Mouse (Mus musculus) limb, embryonic 13.5 days (tissue): Measurements from ENCODE around the gene Card19. TPM values are rescaled to one million over a fixed set of nuclear protein-coding genes. Genes with fewer than 3 reads are reported as not detected.

Experiments
- ATAC-seq: fragments of 200-750 bp; cut with Nextera tagmentation; 2 replicates; pipeline ENCODE4 v1.8.0; 2017; ENCODE audit warnings: low read depth, moderate number of reproducible peaks, moderate TSS enrichment; ENCODE audit not compliant: low FRiP score
- H3K27ac ChIP-seq: fragments of 300-500 bp; sonication (generic); 2 replicates; pipeline ENCODE4 v1.5.1; 2015; ENCODE audit warnings: inconsistent platforms, mild to moderate bottlenecking, moderate library complexity
- H3K27me3 ChIP-seq: fragments of 300-500 bp; sonication (generic); 2 replicates; pipeline ENCODE4 v1.6.1; 2015; ENCODE audit warnings: mild to moderate bottlenecking, inconsistent platforms
- H3K36me3 ChIP-seq: fragments of 300-500 bp; sonication (generic); 2 replicates; pipeline ENCODE4 v1.6.1; 2015; ENCODE audit warnings: inconsistent platforms, mild to moderate bottlenecking, moderate library complexity
- H3K4me1 ChIP-seq: fragments of 300-500 bp; sonication (generic); 2 replicates; pipeline ENCODE4 v1.6.1; 2015; ENCODE audit warnings: inconsistent platforms
- H3K4me2 ChIP-seq: fragments of 300-500 bp; sonication (generic); replicated peaks from 2 replicates; pipeline ENCODE4 v1.6.1; 2015; ENCODE audit warnings: inconsistent platforms, mild to moderate bottlenecking, moderate library complexity
- H3K4me3 ChIP-seq: fragments of 300-500 bp; sonication (generic); 2 replicates; pipeline ENCODE4 v1.5.1; 2015; ENCODE audit warnings: moderate library complexity, mild to moderate bottlenecking, inconsistent platforms
- H3K9ac ChIP-seq: fragments of 300-500 bp; sonication (generic); 2 replicates; pipeline ENCODE4 v1.6.1; 2015; ENCODE audit warnings: mild to moderate bottlenecking, inconsistent platforms
- H3K9me3 ChIP-seq: fragments of 300-500 bp; sonication (generic); 2 replicates; pipeline ENCODE4 v1.6.1; 2016; ENCODE audit warnings: inconsistent platforms
- WGBS: fragments of 180-500 bp; shearing (Covaris S2); methylation state at CpG from one replicate; pipeline ENCODE4 v1.1.7; 2015; 5-methylcytosine and 5-hydroxymethylcytosine counted together
- polyA plus RNA-seq: library from polyadenylated mRNA; unstranded; fragments of >200 nt; fragmentation: Nextera tagmentation; extraction: Ambion mirVana; gene quantifications from 2 replicates; pipeline ENCODE4 v1.2.1, GENCODE M21; 2015

The Card19 gene
- polyA plus RNA-seq, 1 experiment from 2014 or later, result 58.0 TPM

DNA sequence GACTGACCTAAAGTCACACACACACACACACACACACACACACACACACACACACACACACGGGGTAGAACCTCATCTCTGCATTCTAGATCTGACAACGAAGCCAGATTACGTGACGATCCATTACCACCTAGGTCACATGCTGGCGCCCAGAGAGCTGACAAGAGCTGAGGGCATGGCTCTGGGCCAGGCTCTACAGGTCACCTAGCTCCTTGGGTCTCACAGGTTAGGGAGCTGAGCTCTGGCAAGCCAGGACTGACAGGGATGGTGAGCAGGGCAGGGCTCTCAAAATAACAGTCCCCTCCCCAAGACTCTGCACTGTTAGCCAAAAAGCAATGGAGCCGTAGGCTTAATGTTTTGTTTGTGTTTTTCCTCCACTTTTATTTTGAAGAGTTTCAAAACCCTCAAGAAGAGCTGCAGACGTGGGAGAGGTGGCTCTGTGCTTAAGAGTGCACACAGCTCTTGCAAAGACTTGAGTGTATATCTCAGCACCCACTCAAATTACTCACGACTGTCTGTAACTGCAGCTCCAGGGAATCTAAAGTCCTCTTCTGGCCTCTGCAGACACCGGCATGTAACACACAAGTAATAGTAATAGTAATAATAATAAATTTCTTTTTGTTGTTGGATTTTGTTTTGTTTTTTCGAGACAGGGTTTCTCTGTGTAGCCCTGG is 57.7 kb downstream of the Card19 start:
- H3K4me2 ChIP-seq, result no peak overlapping the region
- H3K9me3 ChIP-seq, result no peaks in the 10 kb centered on the region
- H3K36me3 ChIP-seq, result no peaks in the 10 kb centered on the region
- no peaks in the 10 kb centered on the region for H3K4me1 ChIP-seq
- H3K4me3 ChIP-seq, result no peak overlapping the region
- no peaks in the 10 kb centered on the region; the same call in 1 of the 2 replicates for H3K27me3 ChIP-seq
- no peak overlapping the region for H3K27ac ChIP-seq
- ATAC-seq, result no peak
- 68% methylated on average over 10 of the region's 10 CpGs for WGBS
- H3K9ac ChIP-seq, result no peak overlapping the region

DNA sequence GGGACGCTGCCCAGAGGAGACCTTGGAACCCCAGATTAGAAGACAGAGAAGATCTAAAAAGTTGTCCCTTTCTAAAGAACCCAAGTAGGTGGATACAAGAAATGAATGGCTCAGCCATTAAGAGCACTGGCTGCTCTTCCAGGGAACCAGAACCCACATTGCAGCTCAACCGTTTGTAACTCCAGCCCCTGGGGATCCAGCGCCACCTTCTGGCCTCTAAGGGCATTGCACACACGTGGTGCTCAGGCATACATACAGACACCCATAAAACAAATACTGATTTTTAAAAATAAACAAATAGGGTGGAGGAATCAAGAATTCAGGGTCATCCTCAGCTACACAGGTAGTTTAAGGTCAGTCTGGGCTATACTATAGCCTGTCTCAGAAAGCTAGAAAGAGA is 59.2 kb downstream of the Card19 start:
- ATAC-seq, result no peak
- H3K27ac ChIP-seq, result no peak overlapping the region
- no peaks in the 10 kb centered on the region; the same call in 1 of the 2 replicates for H3K27me3 ChIP-seq
- no peak overlapping the region for H3K4me2 ChIP-seq
- WGBS, result 73% methylated on average over 4 of the region's 4 CpGs
- H3K4me3 ChIP-seq, result no peak overlapping the region
- no peaks in the 10 kb centered on the region for H3K4me1 ChIP-seq
- no peaks in the 10 kb centered on the region for H3K9me3 ChIP-seq
- H3K9ac ChIP-seq, result no peak overlapping the region
- H3K36me3 ChIP-seq, result no peaks in the 10 kb centered on the region

DNA sequence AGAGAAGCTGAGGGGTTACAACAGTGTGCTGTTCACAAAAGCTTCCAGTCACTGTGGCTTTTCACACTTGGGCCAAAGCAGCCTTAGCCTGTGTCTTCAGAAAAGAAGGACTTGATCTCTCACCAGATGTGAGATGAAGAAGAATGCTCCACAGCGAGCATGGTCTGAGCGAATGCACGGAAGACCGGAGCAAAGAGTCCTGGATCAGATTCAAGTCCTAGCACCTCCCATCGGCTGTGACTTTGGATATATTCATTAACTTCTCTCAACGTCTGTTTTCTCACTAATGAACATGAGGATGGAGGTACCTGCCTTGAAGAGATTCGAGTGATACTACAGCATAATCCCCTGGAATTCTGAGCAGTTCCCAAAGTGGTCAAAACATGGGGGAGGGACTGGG is 61.2 kb downstream of the Card19 start:
- Histone ChIP-seq H3K4me1 (no peaks in the 10 kb centered on the region), H3K4me2 (no peak overlapping the region), H3K9ac (no peak overlapping the region), H3K27ac (no peak overlapping the region), H3K27me3 (peaks cover 15% of the 10 kb centered on the region), H3K36me3 (no peaks in the 10 kb centered on the region), H3K9me3 (no peaks in the 10 kb centered on the region), H3K4me3 (no peak overlapping the region)
- no peak for ATAC-seq
- 51% methylated on average over 7 of the region's 7 CpGs for WGBS

DNA sequence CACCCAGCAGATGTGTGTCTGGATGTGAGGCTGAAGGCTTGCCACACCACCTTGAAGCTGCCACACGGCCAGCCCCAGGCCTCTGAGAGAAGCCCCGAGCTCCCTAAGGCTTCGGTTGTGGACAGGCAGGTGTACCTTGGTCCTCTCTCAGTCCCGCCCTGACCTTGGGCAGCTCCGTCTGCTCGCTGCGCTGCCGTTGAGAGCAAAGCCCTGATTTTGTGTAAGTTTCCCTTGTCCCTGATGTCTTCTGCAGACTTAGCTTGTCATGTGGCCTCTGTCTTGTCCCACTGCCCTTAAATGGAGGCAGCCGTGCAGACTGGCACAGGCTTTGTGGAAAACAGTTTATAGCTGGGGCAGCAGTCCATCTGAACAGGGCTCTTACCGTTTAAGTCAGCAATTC is 61.8 kb downstream of the Card19 start:
- H3K4me3 ChIP-seq, result no peak overlapping the region
- H3K27me3 ChIP-seq, result peaks cover 21% of the 10 kb centered on the region
- H3K27ac ChIP-seq, result no peak overlapping the region
- H3K9me3 ChIP-seq, result no peaks in the 10 kb centered on the region
- no peaks in the 10 kb centered on the region for H3K4me1 ChIP-seq
- whole genome bisulfite sequencing, result 74% methylated on average over 10 of the region's 10 CpGs
- no peak overlapping the region for H3K4me2 ChIP-seq
- ATAC-seq, result no peak
- no peaks in the 10 kb centered on the region for H3K36me3 ChIP-seq
- H3K9ac ChIP-seq, result no peak overlapping the region

Other genes starting within 250 kb of the Card19 start
- gene Fam120a, start 248.0 kb downstream of the Card19 start, polyA plus RNA-seq, result 21.4 and 22.0 TPM in 2 replicates
- gene Wnk2, start 68.0 kb downstream of the Card19 start, polyA plus RNA-seq, result 2.0 and 2.1 TPM in 2 replicates
- gene Ninj1, start 28.6 kb downstream of the Card19 start, polyA plus RNA-seq, result 47.1 and 50.5 TPM in 2 replicates
- 1.8 and 1.9 TPM in 2 replicates for gene Susd3, start 32.7 kb upstream of the Card19 start, polyA plus RNA-seq
- gene Fgd3, start 104.3 kb upstream of the Card19 start, polyA plus RNA-seq, result 0.38 and 0.77 TPM in 2 replicates
- 34.2 and 36.6 TPM in 2 replicates for gene Bicd2, start 125.5 kb upstream of the Card19 start, polyA plus RNA-seq
- 13.9 and 14.3 TPM in 2 replicates for gene Ippk, start 205.2 kb upstream of the Card19 start, polyA plus RNA-seq